Mouse (Mus musculus) gastrocnemius, postnatal 25 days (tissue): ENCODE data around the gene H2-M10.5. TPM values are rescaled to one million over a fixed set of nuclear protein-coding genes. Genes with fewer than 3 reads are reported as not detected.
"Not testable (repeated sequence)": the region's sequence is repeated elsewhere in the genome, so short reads cannot be mapped to it uniquely, and the experiment has no call there.

ENCODE experiments used
- DNase-seq: peaks from one replicate; pipeline ENCODE4 v3.0.0; 2022
- long read RNA-seq, 2 experiments: library from polyadenylated mRNA; stranded (forward); transcript quantifications; one replicate each; pipeline ENCODE4 v2.0.0; 2021
- total RNA-seq, 2 experiments: library from RNA; stranded (reverse); gene quantifications; 1 replicate in 1 of 2; 2 replicates in 1 of 2; pipeline ENCODE4 v1.2.3; 2021

Gene H2-M10.5
- not detected for total RNA-seq
- long read RNA-seq, experiment 1: 0 reads
- long read RNA-seq, experiment 2: 0 reads

- not testable (repeated sequence) for DNase-seq
These were observed at the start of gene H2-M10.5 for GRCm38 (mm10) chr17:36772610-36773009. H2-M10.5 (plus strand) TSS chr17:36772910.

DNA sequence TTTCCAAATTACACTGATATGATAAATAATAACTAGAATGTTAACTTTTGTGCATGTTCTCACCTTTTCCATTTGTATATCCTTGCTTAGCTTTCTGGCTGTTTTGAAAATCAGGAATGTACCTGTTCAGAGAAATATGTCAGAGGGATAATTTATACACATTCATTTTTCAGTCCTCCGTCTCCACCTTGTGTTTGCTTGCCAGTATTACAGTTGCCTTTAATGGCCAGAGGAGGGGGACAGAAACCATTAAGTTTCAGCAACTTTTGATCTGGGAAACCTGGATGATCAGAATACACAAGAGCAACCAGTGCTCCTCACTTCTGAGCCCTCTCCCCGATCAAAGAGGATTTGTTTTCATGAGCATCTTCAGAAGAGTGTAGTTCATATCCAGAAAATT lies 46.7 kb upstream of the H2-M10.5 start:
- no peak for DNase-seq

- DNase-seq: no peak
These were observed 8.9 kb upstream of the H2-M10.5 start for GRCm38 (mm10) chr17:36763816-36764215.

DNA sequence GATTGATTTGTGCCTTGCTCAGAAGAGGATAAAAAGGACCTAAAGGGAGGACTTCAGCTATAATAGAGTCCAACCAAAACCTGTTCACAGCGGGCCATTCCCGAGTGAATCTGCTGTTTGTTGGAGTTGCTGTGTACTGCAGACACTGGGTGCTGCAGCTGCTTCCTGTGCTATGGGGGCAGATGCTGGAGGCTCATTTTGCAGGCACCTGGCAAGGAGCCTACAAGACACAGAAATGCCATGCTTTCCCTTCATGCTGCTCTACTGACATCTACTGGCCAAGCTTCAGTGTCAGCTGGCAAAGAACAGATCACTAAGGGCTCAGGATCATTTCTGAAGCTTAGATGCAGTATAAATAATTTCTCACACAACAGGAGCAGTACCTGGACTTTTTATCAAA lies 8.5 kb upstream of the H2-M10.5 start:
- DNase-seq: not testable (repeated sequence)

GRCm38 (mm10) chr17:36765403-36765802 lies 7.3 kb upstream of the H2-M10.5 start:
- not testable (repeated sequence) for DNase-seq

- no peak for DNase-seq
These were observed 8.8 kb downstream of the H2-M10.5 start for GRCm38 (mm10) chr17:36781533-36781932.

DNA sequence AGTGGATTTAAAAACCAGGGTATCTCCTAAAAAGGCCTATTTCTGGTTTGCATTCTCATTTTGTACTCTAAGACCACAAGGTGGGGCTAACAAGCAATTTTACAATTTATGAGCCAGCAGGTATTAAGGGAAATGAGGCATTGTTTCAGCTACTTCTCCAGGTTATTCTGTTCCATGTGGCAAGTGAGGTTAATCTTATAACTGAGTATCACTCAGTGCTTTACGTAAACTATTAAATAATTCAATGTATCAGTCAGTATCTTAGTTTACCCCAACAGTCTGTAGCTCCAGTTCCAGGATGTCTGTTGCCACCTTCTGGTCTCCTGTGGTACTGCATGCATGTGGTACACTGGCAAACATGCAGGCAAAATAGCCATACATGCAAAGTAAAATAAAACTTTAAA lies 13.8 kb downstream of the H2-M10.5 start:
- DNase-seq: not testable (repeated sequence)

DNA sequence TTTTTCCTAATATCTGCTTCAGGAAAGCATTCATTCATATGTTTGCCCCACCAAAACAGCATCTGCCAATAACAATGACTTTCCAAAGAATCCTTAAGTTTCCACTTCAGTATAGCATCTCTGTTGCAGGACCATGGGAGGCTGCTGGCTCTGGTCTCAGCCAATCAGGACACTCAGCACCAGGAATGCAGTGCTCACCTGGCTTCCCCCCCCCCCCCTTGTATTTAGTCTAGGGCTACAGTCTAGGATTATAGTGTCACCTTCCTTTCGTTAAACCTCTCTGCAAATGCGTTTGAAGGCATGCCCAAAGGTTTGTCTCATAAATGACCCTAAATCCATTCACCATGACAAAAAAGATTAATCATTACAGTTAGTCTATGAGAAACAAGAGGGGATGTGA lies 15.6 kb downstream of the H2-M10.5 start:
- DNase-seq: no peak

DNA sequence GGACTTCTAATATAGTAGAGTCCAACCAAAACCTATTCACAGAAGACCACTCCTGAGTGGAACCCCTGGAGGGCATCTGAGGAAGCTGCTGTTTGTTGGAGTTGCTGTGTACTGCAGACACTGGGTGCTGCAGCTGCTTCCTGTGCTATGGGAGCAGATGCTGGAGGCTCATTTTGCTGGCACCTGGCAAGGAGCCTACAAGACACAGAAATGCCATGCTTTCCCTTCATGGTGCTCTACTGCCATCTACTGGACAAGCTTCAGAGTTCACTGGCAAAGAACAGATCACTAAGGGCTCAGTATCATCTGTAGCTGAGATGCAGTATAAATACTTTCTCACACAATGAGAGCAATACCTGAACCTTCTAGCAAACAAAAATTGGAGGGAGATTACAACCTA lies 16.1 kb downstream of the H2-M10.5 start:
- peak; percentile 46 for DNase-seq

- DNase-seq: no peak
These were observed 26.8 kb downstream of the H2-M10.5 start for GRCm38 (mm10) chr17:36799493-36799892.

- DNase-seq: not testable (repeated sequence)
These were observed 27.3 kb downstream of the H2-M10.5 start for GRCm38 (mm10) chr17:36799921-36800462.

- DNase-seq: no peak
These were observed 39.2 kb downstream of the H2-M10.5 start, which contains the start of gene H2-M10.6 for GRCm38 (mm10) chr17:36811871-36812270. H2-M10.6 (plus strand) TSS chr17:36812171.

GRCm38 (mm10) chr17:36824005-36824404 lies 51.3 kb downstream of the H2-M10.5 start:
- no peak for DNase-seq

DNA sequence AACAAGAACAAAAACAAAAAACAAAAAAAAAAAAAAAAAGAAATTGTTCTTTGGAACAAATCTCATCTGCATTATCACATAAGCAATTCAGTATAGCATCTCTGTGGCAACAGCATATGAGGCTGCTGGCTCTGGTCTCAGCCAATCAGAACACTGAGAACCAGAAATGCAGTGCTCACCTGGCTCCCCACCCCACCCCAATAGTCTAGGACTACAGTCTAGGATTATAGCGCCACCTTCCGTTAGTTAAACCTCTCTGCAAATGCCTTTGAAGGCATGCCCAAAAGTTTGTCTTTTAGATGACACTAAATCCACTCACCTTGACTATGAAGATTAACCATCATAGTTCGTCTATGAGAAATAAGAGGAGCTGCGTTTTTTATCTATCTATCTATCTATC lies 52.8 kb downstream of the H2-M10.5 start:
- DNase-seq: no peak

Other genes with a start within 250 kb of the H2-M10.5 start
- gene H2-M11, start 225.8 kb upstream of the H2-M10.5 start, total RNA-seq: not detected
- not detected for gene H2-M9, start 130.2 kb upstream of the H2-M10.5 start, total RNA-seq
- not detected for gene H2-M1, start 100.7 kb upstream of the H2-M10.5 start, total RNA-seq
- gene H2-M10.6, start 39.3 kb downstream of the H2-M10.5 start, total RNA-seq: not detected
- 10 to 100 TPM; 15.2 to 16.7 TPM for gene Trim26, start 64.2 kb downstream of the H2-M10.5 start, total RNA-seq
- not detected for gene Trim15, start 94.3 kb downstream of the H2-M10.5 start, total RNA-seq
- gene Trim10, start 96.7 kb downstream of the H2-M10.5 start, total RNA-seq: under 1 TPM in 1 of 2 experiments, not detected in 1; 0.16 TPM
- not detected for gene Trim40, start 117.2 kb downstream of the H2-M10.5 start, total RNA-seq
- not detected for gene Trim31, start 125.2 kb downstream of the H2-M10.5 start, total RNA-seq
- under 1 TPM in 1 of 2 experiments, not detected in 1; 0.38 TPM for gene Rnf39, start 170.0 kb downstream of the H2-M10.5 start, total RNA-seq
- 10 to 100 TPM; 47.3 to 64.5 TPM for gene Ppp1r11, start 178.8 kb downstream of the H2-M10.5 start, total RNA-seq
- 10 to 100 TPM; 18.0 to 20.6 TPM for gene Znrd1, start 185.6 kb downstream of the H2-M10.5 start, total RNA-seq
- 10 to 100 TPM; 13.7 to 15.1 TPM for gene Znrd1as, start 185.7 kb downstream of the H2-M10.5 start, total RNA-seq
- gene 2410137M14Rik, start 208.3 kb downstream of the H2-M10.5 start, total RNA-seq: not detected
- gene H2-M5, start 216.6 kb downstream of the H2-M10.5 start, total RNA-seq: not detected
- under 1 TPM; 0.78 to 0.82 TPM for gene Zfp57, start 228.3 kb downstream of the H2-M10.5 start, total RNA-seq